In the genomic region with DNA sequence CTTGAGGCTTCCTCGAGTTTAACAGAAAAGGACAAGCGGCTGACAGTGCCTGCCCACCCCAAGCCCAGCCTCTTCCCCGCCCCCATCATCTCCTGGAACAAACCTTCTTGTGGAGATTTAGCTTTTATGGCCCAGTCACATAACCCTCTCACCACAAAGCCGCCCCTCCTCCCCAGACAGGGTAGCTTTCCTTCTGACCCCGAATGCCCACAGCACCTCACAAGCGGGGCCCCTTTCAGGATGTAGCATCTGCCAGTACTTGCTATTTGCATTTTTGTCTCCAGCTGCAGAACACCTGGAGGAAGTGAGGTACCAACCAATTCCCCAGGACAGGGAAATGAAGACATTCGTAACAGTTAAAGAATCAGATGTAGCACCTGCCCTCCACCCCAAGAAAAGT, we compare ENCODE assay signal across 11 mouse cellular contexts.
DNase-seq lines count a peak whose midpoint lies in the region; ATAC-seq lines count a peak whose summit lies in the region.
"Had no signal": no experiment of that assay in that cellular context is flagged by ENCODE, and none has a peak within 500 bp of the region (broad histone marks: within the 10 kb centered on the region; RNA-seq: fewer than 3 reads in every experiment).

No protein-coding gene starts in this region.

- WGBS in heart, embryonic 13.5 days, result 39% methylated on average over 7 of the region's 7 CpGs
- WGBS in embryonic facial prominence, embryonic 13.5 days, result 14% methylated on average over 7 of the region's 7 CpGs
- WGBS in neural tube, embryonic 13.5 days, result 9% methylated on average over 7 of the region's 7 CpGs

- peaks cover 5% of the 10 kb centered on the region; the same call in 1 of the 2 replicates for H3K4me1 ChIP-seq in heart, embryonic 13.5 days
- H3K4me1 ChIP-seq in embryonic facial prominence, embryonic 13.5 days, result peaks cover 24% of the 10 kb centered on the region
- H3K4me1 ChIP-seq in neural tube, embryonic 13.5 days (replicated peaks), result peaks cover 10% of the 10 kb centered on the region
- H3K4me1 ChIP-seq: hindbrain, embryonic 15.5 days had no signal

- DNase-seq in heart, postnatal 14 days, result no peak
- peak; percentile 93 for DNase-seq in A20 (ENCODE audit: low read depth, low spot score)
- no peak for DNase-seq in lung, adult 18-20 months
- DNase-seq in left cerebral cortex, postnatal 4 days, result no peak
- no peak for DNase-seq in layer of hippocampus, postnatal 36 days
- DNase-seq: cerebellum, adult 11-12 months; forebrain, postnatal 0 days had no signal

- H3K36me3 ChIP-seq in heart, embryonic 13.5 days, result no peaks in the 10 kb centered on the region
- no peaks in the 10 kb centered on the region for H3K36me3 ChIP-seq in embryonic facial prominence, embryonic 13.5 days
- H3K36me3 ChIP-seq in neural tube, embryonic 13.5 days, result no peaks in the 10 kb centered on the region
- H3K36me3 ChIP-seq: hindbrain, embryonic 15.5 days had no signal

- ATAC-seq in heart, embryonic 13.5 days (ENCODE audit: extremely low read depth, insufficient number of reproducible peaks, low FRiP score, low TSS enrichment), result no peak
- no peak for ATAC-seq in embryonic facial prominence, embryonic 13.5 days (ENCODE audit: insufficient number of reproducible peaks, insufficient read depth, low FRiP score, low TSS enrichment, low read depth)
- no peak for ATAC-seq in neural tube, embryonic 13.5 days (ENCODE audit: low read depth)

- H3K27me3 ChIP-seq in heart, embryonic 13.5 days (replicated peaks), result no peaks in the 10 kb centered on the region
- no peaks in the 10 kb centered on the region for H3K27me3 ChIP-seq in embryonic facial prominence, embryonic 13.5 days
- no peaks in the 10 kb centered on the region for H3K27me3 ChIP-seq in neural tube, embryonic 13.5 days
- H3K27me3 ChIP-seq: hindbrain, embryonic 15.5 days had no signal

- intact Hi-C loops in heart, postnatal 14 days (cut with DNase I), result no loop called here
- intact Hi-C loops in left cerebral cortex, postnatal 4 days (cut with DNase I), result no loop called here

- H3K9me3 ChIP-seq in heart, embryonic 13.5 days, result no peaks in the 10 kb centered on the region
- H3K9me3 ChIP-seq in embryonic facial prominence, embryonic 13.5 days, result no peaks in the 10 kb centered on the region
- H3K9me3 ChIP-seq in neural tube, embryonic 13.5 days, result no peaks in the 10 kb centered on the region
- H3K9me3 ChIP-seq: hindbrain, embryonic 15.5 days had no signal

- H3K4me3 ChIP-seq in heart, embryonic 13.5 days, result no peak overlapping the region
- no peak overlapping the region for H3K4me3 ChIP-seq in embryonic facial prominence, embryonic 13.5 days
- no peak overlapping the region for H3K4me3 ChIP-seq in neural tube, embryonic 13.5 days
- H3K4me3 ChIP-seq: hindbrain, embryonic 15.5 days had no signal

- H3K27ac ChIP-seq in heart, embryonic 13.5 days (replicated peaks), result no peak overlapping the region
- no peak overlapping the region for H3K27ac ChIP-seq in embryonic facial prominence, embryonic 13.5 days
- no peak overlapping the region for H3K27ac ChIP-seq in neural tube, embryonic 13.5 days (replicated peaks)
- H3K27ac ChIP-seq: hindbrain, embryonic 15.5 days had no signal

- H3K9ac ChIP-seq in heart, embryonic 13.5 days, result peak overlapping the region; percentile 24; the same call in 1 of the 2 replicates
- peak overlapping the region; percentile 27; the same call in 1 of the 2 replicates for H3K9ac ChIP-seq in embryonic facial prominence, embryonic 13.5 days
- H3K9ac ChIP-seq in neural tube, embryonic 13.5 days, result 0 out of 2 replicates have a peak overlapping the region, but pooled peaks have one; percentile 22
- H3K9ac ChIP-seq: forebrain, postnatal 0 days; hindbrain, embryonic 15.5 days had no signal

- no peak overlapping the region for H3K4me2 ChIP-seq in heart, embryonic 13.5 days
- H3K4me2 ChIP-seq in embryonic facial prominence, embryonic 13.5 days, result peak overlapping the region; percentile 28
- no peak overlapping the region for H3K4me2 ChIP-seq in neural tube, embryonic 13.5 days
- H3K4me2 ChIP-seq: hindbrain, embryonic 15.5 days had no signal
